Mouse (Mus musculus) intestine, postnatal 0 days (tissue): ENCODE results near the gene Hydin. TPM values are rescaled to one million over a fixed set of nuclear protein-coding genes. Genes with fewer than 3 reads are reported as not detected.

ENCODE experiments used
- ATAC-seq: fragments of 200-750 bp; cut with Nextera tagmentation; 2 replicates; pipeline ENCODE4 v1.8.0; 2017; ENCODE audit warnings: mild to moderate bottlenecking, moderate TSS enrichment, moderate library complexity
- H3K27ac ChIP-seq: fragments of 300-500 bp; sonication (generic); 2 replicates; pipeline ENCODE4 v1.5.1; 2014; ENCODE audit warnings: mild to moderate bottlenecking, low read depth, low read length, moderate library complexity
- H3K27me3 ChIP-seq: fragments of 300-500 bp; sonication (generic); replicated peaks from 2 replicates; pipeline ENCODE4 v1.6.1; 2014; ENCODE audit warnings: low read length, mixed read lengths; ENCODE audit not compliant: control insufficient read depth, insufficient read depth
- H3K36me3 ChIP-seq: fragments of 300-500 bp; sonication (generic); 2 replicates; pipeline ENCODE4 v1.6.1; 2014; ENCODE audit warnings: mild to moderate bottlenecking, moderate library complexity; ENCODE audit not compliant: control insufficient read depth, insufficient read depth
- H3K4me1 ChIP-seq: fragments of 300-500 bp; sonication (generic); replicated peaks from 2 replicates; pipeline ENCODE4 v1.6.1; 2014; ENCODE audit warnings: antibody characterized with exemption, low read length, mixed read lengths; ENCODE audit not compliant: control insufficient read depth, insufficient read depth
- H3K4me2 ChIP-seq: fragments of 300-500 bp; sonication (generic); replicated peaks from 2 replicates; pipeline ENCODE4 v1.6.1; 2014; ENCODE audit warnings: low read depth, mild to moderate bottlenecking, moderate library complexity
- H3K4me3 ChIP-seq: fragments of 300-500 bp; sonication (generic); 2 replicates; pipeline ENCODE4 v1.5.1; 2014; ENCODE audit warnings: low read depth, low read length
- H3K9ac ChIP-seq: fragments of 300-500 bp; sonication (generic); 2 replicates; pipeline ENCODE4 v1.6.1; 2014; ENCODE audit warnings: mild to moderate bottlenecking, low read depth, low read length
- H3K9me3 ChIP-seq: fragments of 300-500 bp; sonication (generic); 2 replicates; pipeline ENCODE4 v1.6.1; 2016; ENCODE audit warnings: mixed run types; ENCODE audit not compliant: control insufficient read depth
- CTCF ChIP-seq: sonication (generic); IDR thresholded peaks from 2 replicates; pipeline ENCODE4 v1.5.1; 2016; ENCODE audit warnings: low read depth, mild to moderate bottlenecking, control low read depth, antibody characterized with exemption, moderate library complexity
- WGBS: fragments of 180-500 bp; shearing (Covaris S2); extraction: QIAGEN DNeasy Blood & Tissue Kit; methylation state at CpG from one replicate; pipeline ENCODE4 v1.1.7; 2014; 5-methylcytosine and 5-hydroxymethylcytosine counted together
- polyA plus RNA-seq: library from polyadenylated mRNA; unstranded; fragments of >200 nt; fragmentation: Nextera tagmentation; extraction: Ambion mirVana; gene quantifications from 2 replicates; pipeline ENCODE4 v1.2.1, GENCODE M21; 2015

Hydin gene
- polyA plus RNA-seq, 1 experiment from 2014 or later: 0.07 TPM

- ATAC-seq: peak; percentile 94
- H3K9me3 ChIP-seq: no peaks in the 10 kb centered on the region
- H3K27ac ChIP-seq: peak within 1 kb of the TSS; percentile 69; the same call in 1 of the 2 replicates
- TF ChIP-seq CTCF: no peak
- WGBS: under 1% methylated on average over 67 of the region's 67 CpGs
- H3K9ac ChIP-seq: peak within 1 kb of the TSS; percentile 62
- H3K36me3 ChIP-seq: no peaks in the 10 kb centered on the region
- peak within 1 kb of the TSS; percentile 96 for H3K4me3 ChIP-seq
- peak within 1 kb of the TSS; percentile 73 for H3K4me2 ChIP-seq
- no peaks in the 10 kb centered on the region for H3K27me3 ChIP-seq
- peaks cover 6% of the 10 kb centered on the region; the same call in 1 of the 2 replicates for H3K4me1 ChIP-seq
Observed at GRCm38 (mm10) chr8:110618391-110619207, 351.8 kb downstream of the Hydin start, which contains the start of gene Vac14. Gene Vac14, plus strand, starts transcription at chr8:110618585.

GRCm38 (mm10) chr8:110619208-110619574 is 352.4 kb downstream of the Hydin start:
- Histone ChIP-seq H3K4me2 (peak overlapping the region; percentile 73), H3K9ac (peak overlapping the region; percentile 62; the same call in 1 of the 2 replicates), H3K27ac (0 out of 2 replicates have a peak overlapping the region, but pooled peaks have one; percentile 69), H3K27me3 (no peaks in the 10 kb centered on the region), H3K4me1 (peaks cover 6% of the 10 kb centered on the region; the same call in 1 of the 2 replicates), H3K9me3 (no peaks in the 10 kb centered on the region), H3K36me3 (no peaks in the 10 kb centered on the region), H3K4me3 (peak overlapping the region; percentile 96)
- TF ChIP-seq CTCF: no peak
- ATAC-seq: no peak
- 19% methylated on average over 8 of the region's 8 CpGs for WGBS

- peaks cover 6% of the 10 kb centered on the region; the same call in 1 of the 2 replicates for H3K4me1 ChIP-seq
- H3K9me3 ChIP-seq: no peaks in the 10 kb centered on the region
- no peak for ATAC-seq
- WGBS: 84% methylated on average over 5 of the region's 5 CpGs
- H3K27ac ChIP-seq: no peak overlapping the region
- H3K4me3 ChIP-seq: no peak overlapping the region
- no peaks in the 10 kb centered on the region for H3K27me3 ChIP-seq
- H3K36me3 ChIP-seq: no peaks in the 10 kb centered on the region
- H3K9ac ChIP-seq: no peak overlapping the region
- H3K4me2 ChIP-seq: peak overlapping the region; percentile 73; the same call in 1 of the 2 replicates
- TF ChIP-seq CTCF: peak; percentile 40; the same call in 1 of the 2 replicates
Observed at GRCm38 (mm10) chr8:110619919-110620318, 353.1 kb downstream of the Hydin start.

GRCm38 (mm10) chr8:110626431-110626830 is 359.7 kb downstream of the Hydin start:
- H3K27ac ChIP-seq: no peak overlapping the region
- H3K4me1 ChIP-seq: no peaks in the 10 kb centered on the region
- no peak overlapping the region for H3K9ac ChIP-seq
- TF ChIP-seq CTCF: no peak
- H3K4me2 ChIP-seq: no peak overlapping the region
- no peak overlapping the region for H3K4me3 ChIP-seq
- H3K9me3 ChIP-seq: no peaks in the 10 kb centered on the region
- H3K36me3 ChIP-seq: no peaks in the 10 kb centered on the region
- WGBS: 78% methylated on average over 4 of the region's 4 CpGs
- no peaks in the 10 kb centered on the region for H3K27me3 ChIP-seq
- ATAC-seq: no peak

GRCm38 (mm10) chr8:110629245-110630063 is 362.7 kb downstream of the Hydin start:
- Histone ChIP-seq H3K4me1 (no peaks in the 10 kb centered on the region), H3K36me3 (peaks cover 25% of the 10 kb centered on the region), H3K4me3 (no peak overlapping the region), H3K9ac (no peak overlapping the region), H3K27me3 (no peaks in the 10 kb centered on the region), H3K9me3 (no peaks in the 10 kb centered on the region), H3K4me2 (no peak overlapping the region), H3K27ac (no peak overlapping the region)
- ATAC-seq: no peak
- 71% methylated on average over 9 of the region's 9 CpGs for WGBS
- peak; percentile 71 for TF ChIP-seq CTCF

GRCm38 (mm10) chr8:110630079-110630478 is 363.3 kb downstream of the Hydin start:
- no peak overlapping the region for H3K4me2 ChIP-seq
- H3K36me3 ChIP-seq: peaks cover 31% of the 10 kb centered on the region
- TF ChIP-seq CTCF: no peak
- H3K4me3 ChIP-seq: no peak overlapping the region
- H3K27ac ChIP-seq: no peak overlapping the region
- ATAC-seq: no peak
- H3K4me1 ChIP-seq: no peaks in the 10 kb centered on the region
- H3K9ac ChIP-seq: no peak overlapping the region
- 86% methylated on average over 3 of the region's 3 CpGs for WGBS
- H3K27me3 ChIP-seq: no peaks in the 10 kb centered on the region
- no peaks in the 10 kb centered on the region for H3K9me3 ChIP-seq
